Mouse (Mus musculus): ENCODE data around the gene Ftsj1.

Gene Ftsj1

GRCm38 (mm10) chrX:8218114-8218513, 34.1 kb downstream of the Ftsj1 start:
- DNase-seq (ENCODE audit: low read depth): no peak

GRCm38 (mm10) chrX:8217383-8217782, 34.8 kb downstream of the Ftsj1 start:
- no peak for DNase-seq (ENCODE audit: low read depth)

GRCm38 (mm10) chrX:8211490-8212207, 40.6 kb downstream of the Ftsj1 start:
- DNase-seq (ENCODE audit: low read depth): no peak

- no peak for DNase-seq (ENCODE audit: low read depth)
Observed at GRCm38 (mm10) chrX:8209720-8210119, 42.5 kb downstream of the Ftsj1 start.

- no peak for DNase-seq (ENCODE audit: low read depth)
Observed at GRCm38 (mm10) chrX:8207224-8207623, 45.0 kb downstream of the Ftsj1 start.

GRCm38 (mm10) chrX:8206694-8207197, 45.5 kb downstream of the Ftsj1 start:
- DNase-seq (ENCODE audit: low read depth): no peak

- peak; percentile 57 for DNase-seq (ENCODE audit: low read depth)
Observed at GRCm38 (mm10) chrX:8206015-8206693, 46.1 kb downstream of the Ftsj1 start, which contains the start of gene Porcn. Porcn (minus strand) TSS chrX:8206525.

GRCm38 (mm10) chrX:8205551-8205950, 46.7 kb downstream of the Ftsj1 start:
- DNase-seq (ENCODE audit: low read depth): no peak

- DNase-seq (ENCODE audit: low read depth): no peak
Observed at GRCm38 (mm10) chrX:8205088-8205487, 47.1 kb downstream of the Ftsj1 start.

- DNase-seq (ENCODE audit: low read depth): no peak
Observed at GRCm38 (mm10) chrX:8204076-8204475, 48.1 kb downstream of the Ftsj1 start.

GRCm38 (mm10) chrX:8203105-8203504, 49.1 kb downstream of the Ftsj1 start:
- DNase-seq (ENCODE audit: low read depth): no peak

GRCm38 (mm10) chrX:8193419-8193723, 58.8 kb downstream of the Ftsj1 start, which contains the start of gene Ebp:
Ebp (minus strand) TSS chrX:8193512.
- DNase-seq (ENCODE audit: low read depth): no peak

GRCm38 (mm10) chrX:8192640-8193418, 59.4 kb downstream of the Ftsj1 start:
- peak; percentile 74 for DNase-seq (ENCODE audit: low read depth)

- DNase-seq (ENCODE audit: low read depth): no peak
Observed at GRCm38 (mm10) chrX:8192126-8192639, 60.0 kb downstream of the Ftsj1 start.

Data from c-Kit-positive CD71-positive TER-119-negative erythroid progenitor cells, embryonic 14.5 days (primary cell).